Mouse (Mus musculus) heart, embryonic 12.5 days (tissue): ENCODE data around the gene Cdh5. TPM values are rescaled to one million over a fixed set of nuclear protein-coding genes. Genes with fewer than 3 reads are reported as not detected.
A peak's percentile ranks its signal among the peaks of the same experiment; 100 is the strongest.

Experiments
- ATAC-seq: fragments of 200-750 bp; cut with Nextera tagmentation; 2 replicates; pipeline ENCODE4 v1.8.0; 2017; ENCODE audit warnings: moderate TSS enrichment, moderate library complexity; ENCODE audit not compliant: insufficient number of reproducible peaks, low FRiP score
- H3K27ac ChIP-seq: fragments of 300-500 bp; sonication (generic); 2 replicates; pipeline ENCODE4 v1.5.1; 2016; ENCODE audit warnings: mild to moderate bottlenecking, moderate library complexity; ENCODE audit not compliant: poor library complexity, severe bottlenecking
- H3K27me3 ChIP-seq: fragments of 300-500 bp; sonication (generic); replicated peaks from 2 replicates; pipeline ENCODE4 v1.6.1; 2016; ENCODE audit warnings: mild to moderate bottlenecking, moderate library complexity
- H3K36me3 ChIP-seq: fragments of 300-500 bp; sonication (generic); 2 replicates; pipeline ENCODE4 v1.6.1; 2016; ENCODE audit warnings: mild to moderate bottlenecking, moderate library complexity
- H3K4me1 ChIP-seq: fragments of 300-500 bp; sonication (generic); replicated peaks from 2 replicates; pipeline ENCODE4 v1.6.1; 2016; ENCODE audit warnings: mild to moderate bottlenecking
- H3K4me2 ChIP-seq: fragments of 300-500 bp; sonication (generic); 2 replicates; pipeline ENCODE4 v1.6.1; 2016; ENCODE audit warnings: mild to moderate bottlenecking, moderate library complexity
- H3K4me3 ChIP-seq: fragments of 300-500 bp; sonication (generic); 2 replicates; pipeline ENCODE4 v1.5.1; 2016; ENCODE audit warnings: mild to moderate bottlenecking
- H3K9ac ChIP-seq: fragments of 300-500 bp; sonication (generic); 2 replicates; pipeline ENCODE4 v1.6.1; 2016; ENCODE audit warnings: mild to moderate bottlenecking, moderate library complexity
- H3K9me3 ChIP-seq: fragments of 300-500 bp; sonication (generic); replicated peaks from 2 replicates; pipeline ENCODE4 v1.6.1; 2016; ENCODE audit warnings: mild to moderate bottlenecking, moderate library complexity
- WGBS: fragments of 180-500 bp; shearing (Covaris S2); methylation state at CpG from one replicate; pipeline ENCODE4 v1.1.7; 2016; 5-methylcytosine and 5-hydroxymethylcytosine counted together
- polyA plus RNA-seq: library from polyadenylated mRNA; unstranded; fragments of >200 nt; fragmentation: Nextera tagmentation; extraction: Ambion mirVana; gene quantifications from 2 replicates; pipeline ENCODE4 v1.2.1, GENCODE M21; 2016

Cdh5 gene
- polyA plus RNA-seq, 1 experiment from 2014 or later, result 47.6 TPM

- no peaks in the 10 kb centered on the region for H3K27me3 ChIP-seq
- H3K36me3 ChIP-seq, result peaks cover 9% of the 10 kb centered on the region; the same call in 1 of the 2 replicates
- no peak overlapping the region for H3K9ac ChIP-seq
- no peak overlapping the region for H3K4me3 ChIP-seq
- no peaks in the 10 kb centered on the region for H3K9me3 ChIP-seq
- H3K4me2 ChIP-seq, result no peak overlapping the region
- ATAC-seq, result no peak
- WGBS, result 84% methylated on average over 13 of the region's 13 CpGs
- no peaks in the 10 kb centered on the region for H3K4me1 ChIP-seq
- H3K27ac ChIP-seq, result no peak overlapping the region
These were observed 39.2 kb downstream of the Cdh5 start for GRCm38 (mm10) chr8:104140611-104141010.

GRCm38 (mm10) chr8:104142415-104142814, 41.0 kb downstream of the Cdh5 start:
- Histone ChIP-seq H3K4me3 (no peak overlapping the region), H3K27ac (no peak overlapping the region), H3K4me1 (no peaks in the 10 kb centered on the region), H3K27me3 (no peaks in the 10 kb centered on the region), H3K9me3 (no peaks in the 10 kb centered on the region), H3K36me3 (peaks cover 9% of the 10 kb centered on the region; the same call in 1 of the 2 replicates), H3K9ac (no peak overlapping the region), H3K4me2 (no peak overlapping the region)
- 81% methylated on average over 25 of the region's 25 CpGs for WGBS
- no peak for ATAC-seq

- Histone ChIP-seq H3K27ac (no peak overlapping the region), H3K4me1 (no peaks in the 10 kb centered on the region), H3K4me2 (no peak overlapping the region), H3K9me3 (no peaks in the 10 kb centered on the region), H3K4me3 (no peak overlapping the region), H3K27me3 (no peaks in the 10 kb centered on the region), H3K9ac (no peak overlapping the region), H3K36me3 (peaks cover 6% of the 10 kb centered on the region; the same call in 1 of the 2 replicates)
- ATAC-seq, result 0 out of 2 replicates have a peak, but pooled peaks have one; percentile 42
- WGBS, result 59% methylated on average over 4 of the region's 4 CpGs
These were observed 42.0 kb downstream of the Cdh5 start for GRCm38 (mm10) chr8:104143379-104143778.

- WGBS, result 77% methylated on average over 13 of the region's 13 CpGs
- Histone ChIP-seq H3K36me3 (peaks cover 6% of the 10 kb centered on the region; the same call in 1 of the 2 replicates), H3K4me3 (no peak overlapping the region), H3K4me2 (no peak overlapping the region), H3K9me3 (no peaks in the 10 kb centered on the region), H3K9ac (no peak overlapping the region), H3K4me1 (no peaks in the 10 kb centered on the region), H3K27ac (no peak overlapping the region), H3K27me3 (no peaks in the 10 kb centered on the region)
- no peak for ATAC-seq
These were observed 43.2 kb downstream of the Cdh5 start for GRCm38 (mm10) chr8:104144434-104145216.

- Histone ChIP-seq H3K27ac (no peak overlapping the region), H3K9ac (no peak overlapping the region), H3K27me3 (no peaks in the 10 kb centered on the region), H3K4me2 (no peak overlapping the region), H3K4me1 (no peaks in the 10 kb centered on the region), H3K4me3 (no peak overlapping the region), H3K36me3 (peaks cover 6% of the 10 kb centered on the region; the same call in 1 of the 2 replicates), H3K9me3 (no peaks in the 10 kb centered on the region)
- peak; percentile 38; the same call in 1 of the 2 replicates for ATAC-seq
- 29% methylated on average over 15 of the region's 15 CpGs for WGBS
These were observed 44.7 kb downstream of the Cdh5 start for GRCm38 (mm10) chr8:104145981-104146689.

- WGBS, result 87% methylated on average over 15 of the region's 15 CpGs
- Histone ChIP-seq H3K27me3 (no peaks in the 10 kb centered on the region), H3K9ac (no peak overlapping the region), H3K4me3 (no peak overlapping the region), H3K27ac (no peak overlapping the region), H3K4me1 (no peaks in the 10 kb centered on the region), H3K36me3 (peaks cover 6% of the 10 kb centered on the region; the same call in 1 of the 2 replicates), H3K4me2 (no peak overlapping the region), H3K9me3 (no peaks in the 10 kb centered on the region)
- 0 out of 2 replicates have a peak, but pooled peaks have one; percentile 23 for ATAC-seq
These were observed 45.5 kb downstream of the Cdh5 start for GRCm38 (mm10) chr8:104146717-104147494.

GRCm38 (mm10) chr8:104147947-104148346, 46.5 kb downstream of the Cdh5 start:
- no peak overlapping the region for H3K9ac ChIP-seq
- H3K27me3 ChIP-seq, result no peaks in the 10 kb centered on the region
- H3K4me1 ChIP-seq, result no peaks in the 10 kb centered on the region
- peak; percentile 4; the same call in 1 of the 2 replicates for ATAC-seq
- H3K36me3 ChIP-seq, result peaks cover under 1% of the 10 kb centered on the region; the same call in 1 of the 2 replicates
- H3K9me3 ChIP-seq, result no peaks in the 10 kb centered on the region
- H3K27ac ChIP-seq, result no peak overlapping the region
- 95% methylated on average over 2 of the region's 2 CpGs for WGBS
- no peak overlapping the region for H3K4me3 ChIP-seq
- no peak overlapping the region for H3K4me2 ChIP-seq

GRCm38 (mm10) chr8:104160731-104161130, 59.3 kb downstream of the Cdh5 start:
- Histone ChIP-seq H3K9ac (no peak overlapping the region), H3K9me3 (no peaks in the 10 kb centered on the region), H3K4me2 (no peak overlapping the region), H3K27me3 (no peaks in the 10 kb centered on the region), H3K4me1 (0 out of 2 replicates have a peak, but pooled peaks cover 3% of the 10 kb centered on the region), H3K4me3 (no peak overlapping the region), H3K27ac (no peak overlapping the region), H3K36me3 (no peaks in the 10 kb centered on the region)
- ATAC-seq, result no peak
- WGBS, result 64% methylated on average over 5 of the region's 5 CpGs

GRCm38 (mm10) chr8:104169461-104169860, 68.0 kb downstream of the Cdh5 start:
- H3K9ac ChIP-seq, result no peak overlapping the region
- ATAC-seq, result no peak
- WGBS, result 73% methylated on average over 3 of the region's 3 CpGs
- H3K4me1 ChIP-seq, result peaks cover 11% of the 10 kb centered on the region; the same call in 1 of the 2 replicates
- H3K4me3 ChIP-seq, result no peak overlapping the region
- no peak overlapping the region for H3K4me2 ChIP-seq
- H3K27ac ChIP-seq, result no peak overlapping the region
- H3K36me3 ChIP-seq, result no peaks in the 10 kb centered on the region
- H3K9me3 ChIP-seq, result no peaks in the 10 kb centered on the region
- H3K27me3 ChIP-seq, result peaks cover 57% of the 10 kb centered on the region

GRCm38 (mm10) chr8:104170118-104171049, 69.0 kb downstream of the Cdh5 start, which contains the start of gene Bean1:
Gene Bean1, plus strand, starts transcription at chr8:104170442.
- Histone ChIP-seq H3K9me3 (no peaks in the 10 kb centered on the region), H3K27ac (no peak within 1 kb of the TSS), H3K9ac (peak within 1 kb of the TSS; percentile 71), H3K4me3 (peak within 1 kb of the TSS; percentile 62), H3K27me3 (peaks cover 58% of the 10 kb centered on the region), H3K36me3 (no peaks in the 10 kb centered on the region), H3K4me2 (peak within 1 kb of the TSS; percentile 94), H3K4me1 (peaks cover 11% of the 10 kb centered on the region; the same call in 1 of the 2 replicates)
- 1% methylated on average over 85 of the region's 87 CpGs for WGBS
- peak; percentile 67 for ATAC-seq
